Mouse (Mus musculus): ENCODE measurements around the gene Gm9044.
"Not testable (repeated sequence)": the region's sequence is repeated elsewhere in the genome, so short reads cannot be mapped to it uniquely, and the experiment has no call there.

- not testable (repeated sequence) for TF ChIP-seq TCF12 (IDR thresholded peaks at IDR 0.05; ENCODE audit: low read depth, low read length); POLR2A (IDR thresholded peaks at IDR 0.05; ENCODE audit: control insufficient read depth in 1 of 2, insufficient read depth in 1 of 2, low read depth in 1 of 2, low read length in 2 of 2, poor library complexity in 1 of 2); MEF2A (IDR thresholded peaks at IDR 0.05; ENCODE audit: extremely low read depth, insufficient replicate concordance, low read depth, low read length, poor library complexity, severe bottlenecking); CHD1 (IDR thresholded peaks at IDR 0.05; ENCODE audit: low read depth, low read length); CTCF (IDR thresholded peaks at IDR 0.05 in 2 of 3, conservative IDR thresholded peaks at IDR 0.05 in 1 of 3; ENCODE audit: control insufficient read depth in 1 of 3, insufficient read depth in 1 of 3, low read depth in 2 of 3, low read length in 3 of 3, poor library complexity in 1 of 3, severe bottlenecking in 1 of 3); ETS1 (IDR thresholded peaks at IDR 0.05; ENCODE audit: low read depth, low read length); ZNF384 (IDR thresholded peaks at IDR 0.05; ENCODE audit: low read depth, low read length); GATA1 (IDR thresholded peaks at IDR 0.05; ENCODE audit: low read depth, low read length); RCOR1 (IDR thresholded peaks at IDR 0.05; ENCODE audit: low read depth, low read length); USF1 (IDR thresholded peaks at IDR 0.05; ENCODE audit: low read depth, low read length); EP300 (IDR thresholded peaks at IDR 0.05; ENCODE audit: low read depth in 1 of 2, low read length in 2 of 2); E2F4 (IDR thresholded peaks at IDR 0.05; ENCODE audit: borderline replicate concordance, low read depth, low read length); USF2 (IDR thresholded peaks at IDR 0.05; ENCODE audit: borderline replicate concordance in 1 of 2, insufficient read depth in 1 of 2, low read depth in 1 of 2, low read length in 2 of 2); NELFE (IDR thresholded peaks at IDR 0.05; ENCODE audit: low read depth, low read length)
Observed at GRCm38 (mm10) chr10:118343155-118343554, 10.9 kb upstream of the Gm9044 start, which contains the start of gene Gm9046.
